Mouse (Mus musculus) inflammation-experienced regulatory T-cells, adult 6 months (primary cell): Measurements from ENCODE around the gene Kdm6b. TPM values are rescaled to one million over a fixed set of nuclear protein-coding genes. Genes with fewer than 3 reads are reported as not detected.
A peak's percentile ranks its signal among the peaks of the same experiment; 100 is the strongest.

Source experiments
- ATAC-seq: one replicate; pipeline ENCODE4 v1.8.0; 2017
- polyA plus RNA-seq, 3 experiments: library from polyadenylated mRNA; unstranded; fragments of 100-300 nt; shearing (Covaris generic); gene quantifications; one replicate each; pipeline ENCODE4 v1.2.1; 2017

The Kdm6b gene
- polyA plus RNA-seq, 3 experiments from 2014 or later = 20.7 to 39.7 (median 35.5) TPM

DNA sequence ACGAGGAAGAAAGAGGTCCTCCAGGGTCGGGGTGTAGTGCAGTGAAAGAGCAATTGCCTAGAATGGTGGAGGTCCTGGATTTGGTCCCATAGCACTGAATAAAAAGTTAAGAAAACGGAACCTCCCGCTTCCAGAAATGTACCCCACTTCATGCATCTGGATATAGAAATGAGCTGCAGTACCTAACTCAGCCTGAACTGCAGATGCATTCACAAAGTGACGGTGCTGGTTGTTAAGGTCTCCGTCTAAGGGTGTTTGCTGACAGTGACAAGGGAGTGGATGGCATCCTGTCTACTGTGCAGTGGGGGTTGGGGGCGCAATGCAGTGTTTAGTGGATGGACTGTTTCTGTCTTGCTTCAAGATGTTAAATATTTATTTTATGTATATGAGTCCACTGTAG, 26.7 kb downstream of the Kdm6b start:
- no peak for ATAC-seq

DNA sequence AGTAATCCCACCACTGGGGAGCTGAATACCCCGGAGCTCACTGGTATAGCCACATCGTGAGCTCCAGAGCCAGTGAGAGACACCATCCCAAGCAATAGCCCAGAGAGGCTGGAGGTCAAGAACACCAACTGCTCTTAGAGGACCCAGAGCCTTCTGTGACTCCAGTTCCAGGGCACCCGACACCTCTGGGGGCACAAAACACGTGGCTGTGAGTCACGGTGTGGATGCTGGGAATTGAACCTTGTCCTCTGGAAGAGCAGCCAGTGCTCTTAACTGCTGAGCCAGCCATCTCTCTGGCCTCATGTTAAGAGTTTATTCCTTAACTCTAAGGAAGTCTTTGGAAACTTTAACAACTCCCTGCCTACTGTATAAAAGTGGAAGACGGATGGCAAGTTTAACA, 28.5 kb downstream of the Kdm6b start:
- ATAC-seq = no peak

DNA sequence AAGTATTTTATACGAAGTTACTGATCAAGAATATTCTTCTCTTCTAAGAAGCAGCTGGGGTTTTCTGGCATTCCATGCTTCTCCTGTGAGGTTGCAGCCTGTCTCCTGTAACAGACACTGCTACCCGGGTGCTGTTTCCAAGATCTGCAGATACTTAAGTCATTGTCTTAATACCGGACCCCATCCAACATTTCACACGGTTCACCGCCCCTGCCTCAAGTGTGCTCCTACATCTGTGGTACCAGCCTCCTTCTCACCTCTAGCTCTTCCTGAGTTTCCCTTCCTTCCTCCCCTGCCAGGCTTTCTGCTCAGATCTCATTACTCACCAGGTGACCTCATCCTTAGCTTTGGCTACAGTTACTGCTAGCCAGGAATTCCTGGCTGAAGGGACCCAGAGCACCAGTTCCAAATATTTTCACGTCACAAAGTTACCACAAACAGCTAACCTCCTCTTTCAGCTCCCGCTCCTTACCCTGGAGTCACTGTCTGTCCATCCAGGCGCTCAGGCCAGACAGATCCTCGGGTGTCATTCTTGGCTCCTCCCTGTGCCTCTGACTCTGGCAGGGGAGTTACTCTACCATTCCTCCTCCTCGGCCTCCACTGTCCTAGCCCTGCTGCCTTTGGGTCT, 30.9 kb downstream of the Kdm6b start:
- no peak for ATAC-seq

DNA sequence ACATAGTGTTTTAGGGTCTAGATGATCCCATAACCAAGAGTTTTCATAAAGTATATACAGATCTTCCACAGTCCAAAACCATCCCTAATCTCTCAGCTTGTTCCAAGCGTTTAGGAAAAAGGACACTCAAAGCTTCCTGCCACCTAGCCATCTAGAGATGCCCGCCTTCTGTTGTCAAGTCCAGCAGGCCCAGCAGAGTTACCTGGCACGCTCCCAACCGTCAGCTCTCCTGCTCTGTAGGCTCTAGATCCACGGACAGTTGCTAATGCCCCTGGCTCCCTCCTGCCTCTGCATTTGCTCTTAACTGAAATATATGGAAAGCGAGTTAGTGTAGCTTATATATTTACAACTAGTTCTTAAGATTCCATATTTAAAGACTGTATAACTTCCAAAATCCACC, 32.1 kb downstream of the Kdm6b start:
- no peak for ATAC-seq

DNA sequence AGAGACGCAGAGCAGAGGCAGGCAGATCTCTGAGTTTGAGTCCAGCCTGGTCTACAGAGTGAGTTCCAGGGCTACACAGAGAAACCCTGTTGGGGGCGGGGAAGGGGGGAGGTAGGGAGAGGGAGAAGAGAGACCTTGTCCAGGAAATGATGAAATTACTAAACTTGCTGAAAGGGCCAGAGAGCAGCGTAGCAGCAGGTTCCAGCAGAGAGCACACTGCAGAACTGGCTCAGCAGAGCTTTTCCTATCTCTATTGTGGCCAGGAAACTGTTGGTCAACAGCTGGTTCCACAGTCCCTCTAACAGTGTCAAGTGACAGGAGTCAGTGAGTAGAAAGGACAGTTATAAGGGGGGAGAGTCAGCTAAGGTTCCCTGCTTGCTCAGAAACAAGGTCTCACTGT, 33.9 kb downstream of the Kdm6b start:
- ATAC-seq = no peak

DNA sequence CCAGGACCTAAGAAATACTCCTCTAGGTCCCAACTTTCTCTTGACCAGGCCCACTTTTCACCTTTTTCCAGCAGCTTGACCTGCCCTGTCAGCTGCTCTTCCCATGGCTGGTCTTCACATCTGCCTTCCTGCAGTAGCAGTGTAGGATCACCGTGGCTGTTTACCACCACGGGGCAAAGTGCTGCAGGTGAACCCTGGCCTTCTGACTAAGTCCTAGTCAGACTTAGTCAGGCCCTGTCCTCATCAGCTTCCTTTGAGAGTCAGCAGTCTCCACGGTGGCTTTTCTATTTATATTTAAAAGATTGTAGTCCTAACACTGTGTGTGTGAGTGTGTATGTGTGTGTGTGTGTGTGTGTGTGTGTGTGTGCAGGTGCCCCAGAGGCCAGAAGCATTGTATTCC, 35.7 kb downstream of the Kdm6b start:
- no peak for ATAC-seq

DNA sequence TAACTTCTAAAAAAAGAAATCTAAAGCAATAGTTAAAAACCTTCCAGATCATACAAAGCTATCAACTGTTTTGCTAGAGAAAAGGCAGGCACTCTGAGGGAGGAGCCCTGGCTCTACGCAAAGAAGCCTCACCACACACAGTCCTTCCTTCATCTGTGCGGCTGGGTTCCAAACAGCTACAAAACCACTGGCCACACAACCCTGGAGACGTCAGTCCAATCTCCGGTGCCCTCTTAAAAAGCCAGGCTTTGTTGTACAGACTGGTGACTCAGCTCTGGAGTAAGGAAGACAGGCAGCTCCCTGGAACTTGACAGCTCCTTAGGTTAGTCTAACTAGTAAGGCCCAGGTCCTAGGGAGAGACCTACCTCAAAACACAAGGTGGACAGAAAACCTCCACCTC, 37.8 kb downstream of the Kdm6b start:
- ATAC-seq = no peak

DNA sequence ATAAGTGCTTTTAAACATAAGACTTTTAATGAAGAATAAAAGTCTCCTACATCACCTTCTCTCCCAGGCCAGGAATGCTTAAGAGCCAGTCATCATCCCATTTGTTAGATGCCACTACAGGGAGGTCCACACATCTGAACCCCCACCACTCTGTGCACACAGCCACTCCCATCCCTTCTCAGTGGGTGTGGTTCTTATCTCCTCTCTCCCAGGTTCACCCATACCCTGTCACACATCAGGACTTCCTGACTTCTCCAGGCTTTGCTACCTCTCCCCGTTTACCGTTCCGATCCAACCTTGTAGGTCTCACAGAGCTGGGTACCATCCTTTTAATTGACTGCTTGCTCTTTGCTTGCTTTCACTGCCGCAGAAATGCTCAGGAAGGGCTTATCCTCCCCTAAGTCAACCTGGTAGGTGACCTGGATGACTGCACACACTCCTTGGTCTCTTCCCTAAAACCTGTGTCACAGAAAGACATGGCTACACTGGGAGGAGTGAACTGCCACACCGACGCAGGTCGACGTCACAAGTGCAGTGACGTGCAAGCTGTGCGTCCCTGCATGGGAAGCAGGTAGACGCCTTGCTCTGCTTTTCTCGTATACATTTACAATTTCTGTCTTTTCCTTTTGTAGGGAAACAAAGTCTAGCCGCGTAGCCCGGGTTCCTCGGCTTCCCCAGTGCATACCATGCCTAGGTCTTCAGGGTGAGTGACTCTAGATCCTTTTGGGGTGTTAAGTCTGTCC, 40.1 kb downstream of the Kdm6b start:
- no peak for ATAC-seq

DNA sequence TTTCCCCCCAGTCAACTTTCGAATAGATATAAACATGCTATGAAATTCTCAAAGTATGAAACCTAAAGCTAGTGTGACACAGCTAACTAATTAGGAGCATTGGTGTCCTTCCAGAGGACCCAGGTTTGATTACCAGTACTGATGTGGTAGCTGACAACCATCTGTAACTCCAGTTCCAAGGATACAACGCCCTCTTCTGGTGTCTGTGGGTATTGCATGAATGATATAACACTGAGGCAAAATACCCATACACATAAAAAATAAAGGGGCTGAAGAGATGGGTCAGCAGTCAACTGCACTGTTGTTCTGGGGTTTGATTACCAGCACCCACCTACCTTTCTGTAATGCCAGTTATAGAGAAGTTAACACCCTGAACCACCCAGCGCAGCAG, 40.7 kb downstream of the Kdm6b start:
- ATAC-seq = peak; percentile 11

DNA sequence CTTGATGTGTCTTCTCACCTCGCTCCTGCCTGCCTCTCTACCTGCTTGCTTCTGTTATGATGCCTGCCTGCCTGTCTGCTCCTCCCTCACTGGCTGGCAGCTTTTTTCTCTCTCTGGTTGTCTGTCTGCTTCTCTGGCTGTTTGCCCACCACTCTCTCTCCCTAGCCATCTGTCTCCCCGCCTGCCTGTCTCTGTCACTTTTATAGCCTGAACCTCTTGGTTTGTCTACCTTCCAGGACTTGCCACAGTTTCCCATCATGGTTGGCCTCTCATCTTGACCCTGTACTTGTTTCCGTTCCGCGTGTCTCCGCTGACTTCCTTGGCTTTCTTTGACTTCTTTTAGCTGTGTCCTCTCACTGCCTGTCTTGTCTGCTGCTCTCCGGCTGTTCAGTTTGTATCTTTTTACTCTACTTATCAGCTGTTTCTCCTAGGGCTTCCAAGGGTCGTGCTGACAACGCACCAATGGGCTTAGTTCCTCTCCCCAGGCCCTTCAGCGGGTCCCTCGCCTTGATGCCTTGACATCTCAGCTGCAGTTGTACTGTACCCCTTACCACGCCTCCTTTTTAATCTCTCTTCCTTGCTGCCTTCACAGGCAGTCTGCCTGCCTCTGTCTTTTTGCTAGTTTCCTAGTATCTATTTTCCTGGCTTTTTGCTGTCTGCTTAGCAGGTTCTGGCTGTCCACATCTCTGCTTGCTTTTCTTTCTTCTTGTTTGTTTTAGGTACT, 41.3 kb downstream of the Kdm6b start:
- ATAC-seq = peak; percentile 23

DNA sequence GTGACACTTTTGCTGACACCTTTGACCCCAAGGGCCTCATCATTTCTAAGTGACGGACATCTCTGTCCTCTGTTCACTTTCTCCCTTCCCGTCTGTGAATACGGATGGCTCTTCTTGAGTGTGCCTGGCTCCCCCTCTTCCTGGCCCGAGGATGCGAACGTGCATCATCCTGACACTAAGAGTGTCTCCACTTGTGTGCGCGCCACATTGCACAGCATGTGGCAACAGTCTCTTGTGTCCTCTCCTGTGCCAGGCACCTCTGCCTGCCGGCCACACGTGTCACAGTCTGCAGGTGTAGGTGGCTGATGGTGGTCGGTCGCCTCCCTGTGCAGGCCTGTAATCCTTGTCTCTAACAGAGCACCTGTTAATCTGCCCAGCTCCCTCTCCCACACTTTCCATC, 41.9 kb downstream of the Kdm6b start:
- ATAC-seq = no peak

DNA sequence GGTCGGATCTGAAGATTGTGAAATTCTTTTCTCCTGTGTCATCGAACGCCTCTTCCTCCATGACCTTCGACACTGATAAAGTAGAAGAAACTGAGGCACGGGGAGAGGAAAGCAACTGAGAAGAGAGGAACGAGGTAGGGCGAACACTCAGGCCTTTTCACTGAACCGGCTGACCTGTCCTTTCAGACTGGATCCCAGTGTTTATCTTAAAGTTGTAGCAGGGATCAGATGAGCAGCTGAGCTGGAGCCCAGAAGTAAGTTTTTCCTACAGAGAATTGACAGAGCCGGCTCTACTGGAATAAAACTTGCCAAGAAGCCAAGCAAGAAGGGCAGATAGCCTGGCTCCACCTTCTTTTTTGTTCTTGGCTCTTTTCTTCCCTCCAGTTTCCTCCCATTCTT, 42.7 kb downstream of the Kdm6b start:
- no peak for ATAC-seq

DNA sequence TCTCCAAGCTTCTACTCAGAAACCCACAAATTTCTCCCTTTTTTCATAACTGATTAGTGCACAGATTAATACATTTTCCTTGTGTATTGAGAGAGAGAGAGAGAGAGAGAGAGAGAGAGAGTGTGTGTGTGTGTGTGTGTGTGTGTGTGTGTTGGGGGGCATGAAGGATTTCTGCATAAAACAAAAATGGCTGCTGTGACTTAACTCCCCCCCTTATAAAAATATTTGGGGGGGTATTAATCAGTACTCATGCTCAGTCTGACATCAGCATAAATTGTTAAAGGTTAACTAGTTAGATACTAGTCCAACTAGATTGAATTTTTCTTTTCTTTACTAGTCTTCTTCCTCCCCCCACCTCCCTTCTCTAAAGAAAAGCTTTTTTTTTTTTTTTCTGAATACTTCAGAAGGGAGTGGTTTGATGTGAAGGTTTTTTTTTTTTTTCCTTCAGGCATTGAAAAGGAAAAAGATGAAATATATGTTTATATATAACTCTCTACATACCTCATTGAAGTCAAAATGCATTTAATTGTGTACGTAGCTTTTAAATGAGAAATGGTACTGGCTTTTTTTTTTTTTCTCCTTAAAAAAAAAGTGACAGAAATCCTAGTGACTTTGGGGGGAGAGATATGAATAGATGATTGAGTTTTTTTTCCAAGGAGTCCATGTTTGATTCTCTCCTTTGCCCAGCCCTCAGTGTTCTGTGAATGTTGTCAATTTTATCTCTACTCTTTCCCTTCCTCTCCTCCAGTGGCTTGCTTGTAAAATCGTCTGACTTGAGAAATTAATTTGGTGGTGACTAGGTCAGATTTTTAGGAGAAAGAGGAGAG, 43.3 kb downstream of the Kdm6b start:
- no peak for ATAC-seq

DNA sequence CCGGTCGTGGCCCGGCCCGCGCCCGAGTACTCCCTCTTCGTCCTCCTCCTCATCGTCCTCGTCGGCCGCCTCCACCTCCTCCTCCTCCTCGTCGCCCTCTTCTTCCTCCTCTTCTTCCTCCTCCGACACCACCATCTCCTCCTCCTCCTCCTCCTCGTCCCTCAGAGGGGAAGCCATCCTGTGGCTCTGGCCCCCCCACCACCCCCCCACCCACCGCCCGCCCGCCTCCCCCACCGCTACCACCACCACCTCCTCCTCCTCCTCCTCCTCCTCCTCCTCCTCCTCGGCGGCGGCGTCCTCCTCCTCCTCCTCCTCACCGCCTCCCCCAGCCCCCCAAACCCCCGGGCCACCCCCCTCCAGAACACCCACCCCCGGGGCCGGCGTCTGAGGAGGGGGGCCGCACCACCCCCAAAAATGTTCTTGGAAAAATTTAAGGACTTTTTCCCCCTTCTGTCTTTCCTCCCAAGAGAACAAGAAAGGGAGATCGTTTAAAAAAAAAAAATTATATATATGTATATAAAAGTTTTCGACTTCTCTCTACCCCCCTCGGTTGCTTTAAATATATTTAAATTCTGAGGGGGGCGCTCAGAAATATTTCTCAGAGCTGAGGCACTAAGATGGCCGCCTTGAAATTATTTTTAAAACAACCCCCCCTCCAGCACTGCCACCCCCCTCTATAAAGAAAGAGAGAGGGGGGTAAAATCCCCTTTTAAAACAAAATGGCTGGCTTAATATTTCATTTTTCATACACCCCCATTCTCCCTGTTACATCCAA, 44.1 kb downstream of the Kdm6b start, which contains the start of gene Chd3:
Chd3 (minus strand) TSS at position 192 of the 775 bp plus-strand sequence.
- ATAC-seq = no peak

DNA sequence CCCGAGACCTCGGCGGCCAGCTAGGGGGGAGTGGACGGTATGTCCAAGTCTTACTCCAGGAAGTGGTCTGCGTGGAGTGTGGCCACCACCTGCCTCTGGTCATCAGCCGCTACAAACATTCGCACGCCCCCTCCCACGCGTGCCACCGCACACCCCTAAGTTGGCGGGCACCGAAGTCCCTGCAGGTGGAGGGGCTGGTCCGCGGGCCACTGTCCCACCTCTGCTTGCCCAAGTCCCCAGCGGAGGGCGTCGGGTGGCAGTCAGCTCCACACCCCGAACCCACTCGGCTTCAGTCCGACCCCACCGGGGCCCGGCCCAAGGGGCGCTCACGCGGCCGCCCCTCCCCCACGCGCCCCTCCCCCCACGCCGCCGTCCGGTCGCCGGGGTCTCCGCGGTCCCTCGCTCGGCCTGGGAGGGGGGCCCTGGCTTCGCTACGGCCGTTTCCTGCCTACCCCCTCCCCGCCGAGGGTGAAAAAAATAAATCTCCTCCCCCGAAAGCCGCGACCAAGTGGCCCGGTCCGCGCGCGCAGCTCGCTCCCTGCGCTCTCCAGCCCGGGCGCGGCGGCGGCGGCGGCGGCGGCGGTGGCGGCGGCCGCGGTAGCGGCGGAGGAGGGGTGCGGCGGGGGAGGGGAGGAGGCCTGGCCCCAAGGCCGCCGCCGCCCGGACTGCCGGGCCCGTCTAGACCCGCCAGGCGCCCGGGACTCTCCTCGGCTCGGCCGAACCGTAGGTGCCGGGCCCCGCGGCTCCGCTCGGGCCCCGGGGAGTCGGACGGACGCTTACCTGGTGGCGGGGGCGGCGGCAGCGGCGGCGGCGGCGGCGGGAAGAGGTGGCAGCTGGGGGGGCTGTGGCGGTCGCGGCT, 44.9 kb downstream of the Kdm6b start:
- ATAC-seq = no peak

DNA sequence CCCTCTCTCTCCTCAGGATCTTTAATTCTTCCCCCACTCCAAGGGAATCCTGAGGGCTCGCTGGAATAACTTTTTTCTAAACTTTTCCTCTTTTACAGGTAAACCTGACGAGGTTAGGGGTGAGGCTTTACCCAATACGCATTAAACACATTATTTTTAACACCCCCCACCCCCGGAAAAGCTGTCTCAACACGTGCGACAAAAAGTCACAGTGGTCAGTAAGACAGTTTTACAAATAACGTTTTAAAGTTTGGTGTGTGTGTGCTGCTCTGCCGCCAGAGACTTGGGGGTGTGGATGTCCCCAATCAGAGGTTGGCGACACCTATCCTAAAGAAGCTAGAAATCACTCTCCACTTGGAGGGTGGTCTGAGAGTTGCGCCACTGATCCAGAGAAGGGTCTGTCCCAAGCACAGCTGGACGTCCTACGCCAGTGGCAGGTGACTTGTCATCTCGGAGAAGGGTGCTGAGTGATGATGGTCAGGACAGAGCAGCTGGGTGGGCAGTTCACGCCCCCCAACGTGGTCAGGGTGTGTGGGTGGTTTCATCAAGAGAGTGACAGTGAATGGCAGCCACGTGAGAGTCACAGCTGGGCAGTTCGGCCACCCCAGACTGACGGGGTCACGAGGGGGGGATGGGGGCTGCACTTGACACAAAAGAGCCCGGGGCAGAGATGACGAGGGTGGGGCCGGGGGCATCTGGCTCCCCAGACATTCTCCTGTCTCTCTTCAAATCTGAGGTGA, 45.7 kb downstream of the Kdm6b start:
- ATAC-seq = no peak

DNA sequence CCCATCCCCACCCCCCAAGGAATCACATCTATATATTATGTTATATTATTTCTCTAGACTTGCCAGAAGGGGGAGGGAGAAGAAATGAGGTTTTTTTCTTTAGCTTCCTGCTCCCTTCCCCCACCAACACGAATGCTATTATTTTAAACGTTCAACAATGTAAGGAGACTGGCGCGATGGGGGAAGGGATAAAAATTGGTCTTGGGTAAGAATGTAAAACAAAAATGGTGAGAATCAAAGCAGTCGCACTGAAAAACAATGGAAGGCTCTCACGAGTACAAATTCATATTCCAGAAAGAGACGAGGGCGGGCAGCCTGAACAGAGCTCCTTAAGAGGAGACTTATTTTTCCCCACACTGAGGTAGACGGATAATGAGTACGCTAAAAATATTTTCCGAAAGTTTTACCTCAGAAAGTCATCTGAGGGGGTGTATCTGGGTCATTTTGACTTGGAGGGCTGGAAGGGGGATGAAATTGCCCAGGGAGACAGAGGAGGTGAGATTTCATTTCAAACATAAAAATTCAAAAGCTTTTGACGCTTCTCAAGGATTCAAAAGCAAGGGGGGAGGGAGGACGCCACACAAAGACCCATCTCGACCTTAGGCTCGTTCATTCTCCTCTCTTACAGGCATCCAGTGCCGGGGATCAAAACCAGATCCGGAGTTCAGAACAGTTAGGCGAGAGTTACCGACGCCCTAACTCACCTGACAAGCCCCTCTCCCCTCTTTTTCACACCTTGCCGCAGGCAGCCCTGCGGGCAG, 46.4 kb downstream of the Kdm6b start:
- ATAC-seq = peak; percentile 4

DNA sequence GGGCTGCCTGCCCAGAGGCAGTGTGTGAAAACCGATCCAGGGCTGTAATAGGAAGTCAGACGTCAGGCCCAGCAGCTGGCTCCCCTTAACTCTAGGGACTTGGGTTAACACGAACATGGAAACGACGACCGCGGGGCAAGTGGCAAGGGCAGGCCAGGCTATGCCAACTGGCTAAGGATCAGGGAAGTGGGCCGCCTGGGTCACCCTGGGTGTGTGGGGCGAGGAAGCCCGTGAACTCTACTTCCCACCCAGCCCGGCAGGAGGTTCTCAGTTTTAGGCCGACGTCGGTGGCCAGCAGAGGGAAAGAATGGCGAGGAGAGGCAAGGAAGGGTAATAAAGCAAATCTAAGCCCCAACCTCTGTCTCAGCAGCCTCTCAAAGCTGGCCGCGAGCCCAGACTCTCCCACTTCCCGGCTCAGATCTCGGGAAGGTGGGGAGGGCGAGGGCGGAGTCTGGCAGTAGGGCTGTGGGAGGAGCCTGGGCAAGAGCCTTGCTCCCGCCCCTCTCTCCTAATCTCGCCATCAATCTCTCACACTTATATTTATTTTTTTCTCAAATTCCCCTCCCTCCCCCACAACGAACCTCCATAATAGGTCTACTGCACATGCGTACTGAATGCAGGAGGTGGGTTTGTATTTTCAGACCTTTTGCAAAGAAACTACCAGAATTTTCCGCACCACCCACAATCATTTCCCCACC, 47.2 kb downstream of the Kdm6b start:
- peak; percentile 85 for ATAC-seq

DNA sequence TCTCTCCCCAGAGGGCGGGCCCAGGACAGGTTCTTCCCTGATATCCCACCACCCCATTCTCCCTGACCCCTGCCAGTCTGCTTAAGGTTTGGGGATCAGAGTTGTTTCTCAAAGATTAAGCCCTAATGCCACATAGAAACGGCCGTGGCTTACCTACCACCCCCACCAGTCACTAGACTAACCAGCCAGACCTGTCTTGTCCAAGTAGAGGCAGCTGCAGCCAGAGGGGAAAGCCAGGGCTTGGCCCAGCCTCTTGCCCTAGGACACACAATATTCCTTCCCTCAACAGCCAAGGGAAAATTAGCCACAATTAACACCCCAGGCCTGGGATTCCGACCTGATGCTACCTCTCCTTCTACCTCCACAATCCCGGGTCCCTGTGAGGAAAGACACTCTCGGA, 47.8 kb downstream of the Kdm6b start:
- ATAC-seq = no peak
